Mouse (Mus musculus) frontal cortex, adult 2 months (tissue): ENCODE measurements around the gene Krt15. TPM values are rescaled to one million over a fixed set of nuclear protein-coding genes. Genes with fewer than 3 reads are reported as not detected.

Source experiments
- DNase-seq, 2 experiments: peaks; one replicate each; pipeline ENCODE4 v3.0.0; 2022; ENCODE audit warnings: low spot score in 1 of 2; ENCODE audit errors: extremely low spot score in 1 of 2
- polyA plus RNA-seq: library from polyadenylated mRNA; depleted of rRNA; stranded (reverse); fragments of >200 nt; gene quantifications from 2 replicates; pipeline ENCODE4 v1.2.3, GENCODE M21; 2012; rRNA removed

Krt15 gene
- polyA plus RNA-seq, 1 experiment = not detected

DNA sequence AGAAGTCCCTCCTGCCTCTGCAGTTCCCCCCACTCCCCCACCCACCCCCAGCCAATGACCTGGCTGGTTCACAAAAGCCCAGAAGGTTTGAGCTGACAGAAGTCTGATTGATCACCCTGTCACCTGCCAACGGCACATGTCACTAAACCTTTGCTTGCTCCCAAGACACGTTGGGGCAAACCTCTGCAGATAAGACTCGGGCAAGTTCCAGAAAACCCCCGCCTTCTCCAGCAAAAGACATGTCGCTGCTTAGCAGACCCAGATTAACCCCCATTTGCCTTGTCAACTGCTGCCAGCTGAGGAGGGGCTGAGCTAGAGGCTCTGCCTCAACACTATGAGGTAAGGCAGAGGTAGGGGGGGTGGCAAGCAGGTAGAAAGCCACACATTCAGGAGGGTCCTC, 831 bp upstream of the Krt15 start:
- DNase-seq = no peak

- no peak for DNase-seq
Observed at GRCm38 (mm10) chr11:100124901-100125300, 10.8 kb downstream of the Krt15 start.

DNA sequence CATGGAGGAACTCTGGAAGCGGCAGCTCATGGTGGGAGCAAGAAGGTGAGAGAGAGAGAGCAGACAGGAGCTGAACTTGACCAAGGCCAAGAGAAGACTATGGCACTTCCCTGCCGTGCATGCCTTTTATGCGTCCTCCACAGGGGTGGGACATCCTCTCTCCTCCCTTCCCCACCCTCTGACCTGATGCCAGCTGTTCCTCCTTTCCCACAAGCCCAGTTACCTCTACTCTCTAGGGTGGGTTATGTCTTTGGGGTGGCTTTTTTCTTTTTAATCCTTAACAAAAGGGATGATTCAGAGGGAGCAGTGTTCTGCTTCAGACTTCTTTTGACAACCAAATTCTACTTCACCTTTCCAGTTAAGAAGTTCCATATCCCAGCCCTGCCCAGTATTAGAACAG, 14.3 kb downstream of the Krt15 start, which contains the start of gene Krt13:
Krt13 (minus strand) TSS at position 101 of the 400 bp plus-strand sequence.
- no peak for DNase-seq

- DNase-seq = no peak
Observed at GRCm38 (mm10) chr11:100120331-100120730, 15.4 kb downstream of the Krt15 start.

DNA sequence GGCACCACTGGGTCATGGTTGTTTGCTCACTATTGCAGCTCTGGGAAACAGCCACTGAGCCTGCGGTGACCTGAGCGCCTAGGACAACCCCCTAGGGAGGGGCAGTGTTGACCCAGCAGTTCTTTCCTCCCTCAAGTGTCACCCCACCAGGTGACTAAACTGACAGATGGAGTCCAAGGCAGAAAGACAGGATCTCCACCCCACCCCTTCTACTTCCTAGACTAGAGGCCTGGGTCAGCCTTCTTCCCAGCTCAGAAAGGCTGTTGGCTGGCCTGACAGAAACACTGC, 22.0 kb downstream of the Krt15 start:
- DNase-seq = no peak

GRCm38 (mm10) chr11:100112935-100113741, 22.6 kb downstream of the Krt15 start:
- DNase-seq = no peak

DNA sequence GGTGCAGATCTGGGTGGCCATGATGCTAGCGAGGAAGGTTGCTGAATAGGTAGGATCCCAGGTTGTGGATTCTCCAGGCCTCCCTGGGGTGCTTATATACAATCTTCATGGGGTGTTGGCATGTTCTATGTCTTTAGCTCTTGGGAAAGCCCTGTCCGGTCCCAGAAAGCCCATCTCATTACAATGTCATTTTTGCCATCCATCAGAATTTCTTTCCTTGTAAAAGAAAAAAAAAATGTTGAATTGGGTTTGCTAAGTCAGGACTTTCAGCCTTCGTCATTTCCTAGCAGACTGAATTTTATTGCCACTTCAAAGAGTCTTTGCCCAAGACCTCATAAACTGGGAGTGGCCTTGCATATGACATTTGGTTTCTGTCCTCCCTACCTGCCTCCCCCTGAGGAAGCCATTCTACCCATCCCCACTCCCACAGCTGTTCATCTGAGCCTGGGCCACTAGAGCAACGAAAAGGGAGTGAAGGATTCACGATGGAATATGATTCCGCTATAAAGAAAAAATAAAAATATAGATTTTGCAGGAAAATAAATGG, 30.1 kb downstream of the Krt15 start, which contains the start of gene Krt36:
Krt36 (minus strand) TSS at position 51 of the 547 bp plus-strand sequence.
- no peak for DNase-seq

GRCm38 (mm10) chr11:100102693-100103429, 32.9 kb downstream of the Krt15 start:
- no peak for DNase-seq

- DNase-seq = no peak
Observed at GRCm38 (mm10) chr11:100100391-100100790, 35.3 kb downstream of the Krt15 start.

DNA sequence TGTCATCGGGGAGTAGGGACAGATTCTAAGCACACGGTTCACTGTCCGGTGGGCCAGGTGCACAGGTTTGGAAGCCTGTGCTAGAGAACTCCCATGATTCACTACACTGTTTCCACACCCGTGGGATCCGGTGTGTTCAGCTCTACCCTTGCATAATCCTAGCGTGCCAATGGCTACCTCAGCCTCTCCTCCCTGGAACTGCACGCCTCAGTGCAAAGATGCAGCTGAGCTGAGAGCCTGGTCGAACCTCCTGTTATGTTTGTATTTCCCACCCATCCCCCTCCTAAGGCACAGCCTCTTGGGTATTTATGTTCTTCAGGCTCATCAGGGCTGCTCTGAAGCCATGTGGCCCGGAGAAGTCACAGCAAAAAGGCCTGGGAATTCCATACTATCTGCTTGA, 37.9 kb downstream of the Krt15 start:
- no peak for DNase-seq

DNA sequence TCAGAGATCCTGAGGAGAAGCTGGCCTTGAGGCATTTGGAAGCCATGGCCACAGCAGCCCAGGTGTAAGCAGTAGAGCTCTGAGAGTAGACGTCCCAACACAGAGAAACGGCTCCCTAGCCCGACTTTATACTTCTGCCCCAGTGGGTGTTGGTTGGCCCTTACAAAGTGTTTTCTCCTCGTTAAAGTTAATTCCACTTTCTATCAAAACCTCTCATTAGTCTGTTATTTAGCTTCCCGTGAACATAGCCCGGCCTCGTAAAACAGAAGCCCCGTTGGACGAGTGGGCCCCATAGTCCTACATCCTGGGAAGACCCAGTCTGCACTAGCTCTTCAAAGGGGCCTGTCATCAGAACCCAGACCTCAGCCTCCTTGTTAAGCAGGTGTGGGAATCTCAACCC, 39.6 kb downstream of the Krt15 start, which contains the start of gene Krt35:
Krt35 (minus strand) TSS at position 101 of the 400 bp plus-strand sequence.
- no peak for DNase-seq

DNA sequence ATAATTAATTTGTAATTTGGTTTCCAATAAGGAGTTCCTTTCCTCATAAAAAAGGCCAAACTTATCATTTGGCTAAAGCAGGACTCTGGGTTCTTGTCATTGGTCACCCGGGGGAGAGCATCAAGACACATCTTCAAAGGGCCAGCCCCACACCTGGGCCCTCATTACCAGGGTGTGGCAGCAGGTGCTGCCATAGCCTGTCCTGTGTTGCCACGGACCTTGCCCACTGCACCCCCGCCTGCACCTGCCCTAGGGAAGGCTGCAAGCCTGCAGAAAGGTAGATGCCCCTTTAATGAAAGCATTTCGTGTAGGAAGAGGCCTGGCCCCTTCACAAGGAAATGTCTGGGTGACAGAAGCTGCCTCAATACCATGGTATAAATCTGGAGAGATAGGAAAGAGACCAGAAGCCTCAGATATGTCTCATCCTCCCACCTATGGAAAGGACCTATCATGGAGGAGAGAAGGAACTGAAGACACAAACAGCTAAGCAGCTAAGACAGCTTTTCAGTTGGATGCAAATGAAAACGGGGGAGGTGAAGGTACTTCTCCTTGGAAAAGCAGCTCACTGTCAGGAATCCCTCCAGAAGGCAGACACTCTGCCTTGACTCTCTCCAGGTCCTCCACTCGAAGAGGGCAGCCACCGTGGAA, 47.2 kb downstream of the Krt15 start:
- peak; percentile 6 to 22 for DNase-seq

DNA sequence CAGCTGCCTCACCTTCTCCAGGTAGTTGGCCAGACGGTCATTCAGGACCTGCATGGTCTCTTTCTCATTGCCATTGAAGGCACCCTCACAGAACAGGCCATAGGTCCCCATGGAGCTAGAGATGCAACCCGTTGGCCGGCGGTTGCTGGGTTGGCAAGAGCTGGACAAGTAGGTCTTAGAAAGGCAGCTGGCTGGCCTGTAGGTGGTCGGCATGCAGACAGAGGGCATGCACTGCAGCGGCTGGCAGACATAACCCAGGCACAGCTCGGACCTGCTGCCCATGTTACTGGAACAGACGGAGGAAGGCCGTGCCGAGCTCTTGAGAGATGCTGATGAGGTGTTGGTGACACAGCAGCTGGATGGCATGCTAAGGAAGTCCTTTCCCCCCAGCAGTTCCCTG, 47.9 kb downstream of the Krt15 start, which contains the start of gene Krt32:
Krt32 (minus strand) TSS at position 366 of the 400 bp plus-strand sequence.
- no peak for DNase-seq

Other genes starting within 250 kb of the Krt15 start
- not detected in 2 replicates for gene Krtap31-1, start 228.0 kb downstream of the Krt15 start, polyA plus RNA-seq
- gene Gm11565, start 221.2 kb downstream of the Krt15 start, polyA plus RNA-seq = not detected in 2 replicates
- gene Krtap31-2, start 199.6 kb downstream of the Krt15 start, polyA plus RNA-seq = not detected in 2 replicates
- not detected in 2 replicates for gene Krtap9-5, start 187.5 kb downstream of the Krt15 start, polyA plus RNA-seq
- not detected in 2 replicates for gene Krtap29-1, start 156.9 kb downstream of the Krt15 start, polyA plus RNA-seq
- 0.08 TPM in 1 of 2 replicates, not detected in the other for gene Krtap16-1, start 149.3 kb downstream of the Krt15 start, polyA plus RNA-seq
- not detected in 2 replicates for gene Krtap17-1, start 141.9 kb downstream of the Krt15 start, polyA plus RNA-seq
- gene Krt33a, start 119.7 kb downstream of the Krt15 start, polyA plus RNA-seq = not detected in 2 replicates
- gene Krt33b, start 106.1 kb downstream of the Krt15 start, polyA plus RNA-seq = not detected in 2 replicates
- not detected in 2 replicates for gene Krt34, start 94.4 kb downstream of the Krt15 start, polyA plus RNA-seq
- gene Krt31, start 85.4 kb downstream of the Krt15 start, polyA plus RNA-seq = not detected in 2 replicates
- 0.06 TPM in 1 of 2 replicates, not detected in the other for gene Krt32, start 47.7 kb downstream of the Krt15 start, polyA plus RNA-seq
- not detected in 2 replicates for gene Krt35, start 39.7 kb downstream of the Krt15 start, polyA plus RNA-seq
- gene Krt36, start 30.3 kb downstream of the Krt15 start, polyA plus RNA-seq = not detected in 2 replicates
- not detected in 2 replicates for gene Krt13, start 14.4 kb downstream of the Krt15 start, polyA plus RNA-seq
- gene Krt19, start 12.7 kb upstream of the Krt15 start, polyA plus RNA-seq = 1.6 and 3.7 TPM in 2 replicates
- 8.3 and 9.4 TPM in 2 replicates for gene Krt9, start 57.3 kb upstream of the Krt15 start, polyA plus RNA-seq
- 0.08 and 0.12 TPM in 2 replicates for gene Krt14, start 71.6 kb upstream of the Krt15 start, polyA plus RNA-seq
- gene Krt16, start 113.0 kb upstream of the Krt15 start, polyA plus RNA-seq = not detected in 2 replicates
- 0.23 and 0.28 TPM in 2 replicates for gene Krt17, start 125.1 kb upstream of the Krt15 start, polyA plus RNA-seq
- 0.14 TPM in 1 of 2 replicates, not detected in the other for gene Krt42, start 133.9 kb upstream of the Krt15 start, polyA plus RNA-seq
- gene Eif1, start 184.0 kb upstream of the Krt15 start, polyA plus RNA-seq = 510 and 517 TPM in 2 replicates
- not detected in 2 replicates for gene Gast, start 198.5 kb upstream of the Krt15 start, polyA plus RNA-seq
- 251 and 269 TPM in 2 replicates for gene Hap1, start 220.2 kb upstream of the Krt15 start, polyA plus RNA-seq